Mouse (Mus musculus) kidney, embryonic 16.5 days (tissue): Measurements from ENCODE around the gene Cst7. TPM values are rescaled to one million over a fixed set of nuclear protein-coding genes. Genes with fewer than 3 reads are reported as not detected.

Source experiments
- ATAC-seq: fragments of 200-750 bp; cut with Nextera tagmentation; 2 replicates; pipeline ENCODE4 v1.8.0; 2017; ENCODE audit warnings: moderate TSS enrichment; ENCODE audit not compliant: low FRiP score, low TSS enrichment
- H3K27ac ChIP-seq: fragments of 300-500 bp; sonication (generic); 2 replicates; pipeline ENCODE4 v1.5.1; 2014; ENCODE audit warnings: low read length
- H3K27me3 ChIP-seq: fragments of 300-500 bp; sonication (generic); 2 replicates; pipeline ENCODE4 v1.6.1; 2014; ENCODE audit warnings: low read length, control low read depth, mixed read lengths; ENCODE audit not compliant: insufficient read depth
- H3K36me3 ChIP-seq: fragments of 300-500 bp; sonication (generic); 2 replicates; pipeline ENCODE4 v1.6.1; 2014; ENCODE audit warnings: low read length, control low read depth, mixed read lengths; ENCODE audit not compliant: insufficient read depth
- H3K4me1 ChIP-seq: fragments of 300-500 bp; sonication (generic); 2 replicates; pipeline ENCODE4 v1.6.1; 2014; ENCODE audit warnings: low read length, control low read depth, mixed read lengths; ENCODE audit not compliant: insufficient read depth
- H3K4me2 ChIP-seq: fragments of 300-500 bp; sonication (generic); replicated peaks from 2 replicates; pipeline ENCODE4 v1.6.1; 2014; ENCODE audit warnings: low read depth, low read length
- H3K4me3 ChIP-seq: fragments of 300-500 bp; sonication (generic); 2 replicates; pipeline ENCODE4 v1.5.1; 2014; ENCODE audit warnings: mild to moderate bottlenecking, low read length
- H3K9ac ChIP-seq: fragments of 300-500 bp; sonication (generic); replicated peaks from 2 replicates; pipeline ENCODE4 v1.6.1; 2014; ENCODE audit warnings: low read length
- H3K9me3 ChIP-seq: fragments of 300-500 bp; sonication (generic); 2 replicates; pipeline ENCODE4 v1.6.1; 2016; ENCODE audit warnings: low read length, control low read depth
- WGBS: fragments of 180-500 bp; shearing (Covaris S2); extraction: QIAGEN DNeasy Blood & Tissue Kit; methylation state at CpG from one replicate; pipeline ENCODE4 v1.1.7; 2014; 5-methylcytosine and 5-hydroxymethylcytosine counted together
- polyA plus RNA-seq: library from polyadenylated mRNA; unstranded; fragments of >200 nt; fragmentation: Nextera tagmentation; extraction: Ambion mirVana; gene quantifications from 2 replicates; pipeline ENCODE4 v1.2.1, GENCODE M21; 2015

Gene Cst7
- polyA plus RNA-seq, 1 experiment from 2014 or later = 0.27 TPM

GRCm38 (mm10) chr2:150621698-150622097 lies 51.5 kb downstream of the Cst7 start:
- Histone ChIP-seq H3K9ac (no peak overlapping the region), H3K4me2 (no peak overlapping the region), H3K27ac (no peak overlapping the region), H3K4me3 (no peak overlapping the region), H3K9me3 (no peaks in the 10 kb centered on the region), H3K27me3 (no peaks in the 10 kb centered on the region), H3K36me3 (no peaks in the 10 kb centered on the region), H3K4me1 (no peaks in the 10 kb centered on the region)
- 62% methylated on average over 3 of the region's 3 CpGs for WGBS
- ATAC-seq = no peak

GRCm38 (mm10) chr2:150623957-150624356 lies 53.7 kb downstream of the Cst7 start:
- no peak overlapping the region for H3K27ac ChIP-seq
- no peak overlapping the region for H3K4me3 ChIP-seq
- H3K36me3 ChIP-seq = no peaks in the 10 kb centered on the region
- no peak overlapping the region for H3K9ac ChIP-seq
- no peaks in the 10 kb centered on the region for H3K4me1 ChIP-seq
- no peak for ATAC-seq
- H3K27me3 ChIP-seq = no peaks in the 10 kb centered on the region
- no peaks in the 10 kb centered on the region for H3K9me3 ChIP-seq
- no peak overlapping the region for H3K4me2 ChIP-seq
- 90% methylated on average over 3 of the region's 3 CpGs for WGBS

- no peak overlapping the region for H3K27ac ChIP-seq
- H3K9me3 ChIP-seq = no peaks in the 10 kb centered on the region
- H3K27me3 ChIP-seq = no peaks in the 10 kb centered on the region
- H3K4me1 ChIP-seq = no peaks in the 10 kb centered on the region
- no peak for ATAC-seq
- H3K4me3 ChIP-seq = no peak overlapping the region
- H3K36me3 ChIP-seq = no peaks in the 10 kb centered on the region
- WGBS = 91% methylated on average over 8 of the region's 8 CpGs
- H3K9ac ChIP-seq = no peak overlapping the region
- no peak overlapping the region for H3K4me2 ChIP-seq
Measured at GRCm38 (mm10) chr2:150624926-150625325, 54.7 kb downstream of the Cst7 start.

GRCm38 (mm10) chr2:150627140-150627539 lies 56.9 kb downstream of the Cst7 start:
- no peak for ATAC-seq
- WGBS = 63% methylated on average over 6 of the region's 6 CpGs

More at GRCm38 (mm10) chr2:150627140-150627539, 56.9 kb downstream of the Cst7 start:
- no peak overlapping the region for H3K9ac ChIP-seq
- H3K9me3 ChIP-seq = no peaks in the 10 kb centered on the region
- H3K27me3 ChIP-seq = no peaks in the 10 kb centered on the region
- H3K4me1 ChIP-seq = no peaks in the 10 kb centered on the region
- no peak overlapping the region for H3K27ac ChIP-seq
- H3K36me3 ChIP-seq = no peaks in the 10 kb centered on the region
- H3K4me2 ChIP-seq = no peak overlapping the region
- H3K4me3 ChIP-seq = no peak overlapping the region

Other genes starting within 250 kb of the Cst7 start
- gene Gm10130, start 246.7 kb upstream of the Cst7 start, polyA plus RNA-seq = 4.2 and 6.0 TPM in 2 replicates
- 8.5 and 9.4 TPM in 2 replicates for gene 3300002I08Rik, start 207.7 kb upstream of the Cst7 start, polyA plus RNA-seq
- 10.8 and 11.5 TPM in 2 replicates for gene Zfp442, start 118.9 kb upstream of the Cst7 start, polyA plus RNA-seq
- 0.08 and 0.16 TPM in 2 replicates for gene Zfp345, start 85.3 kb upstream of the Cst7 start, polyA plus RNA-seq
- gene Apmap, start 38.2 kb downstream of the Cst7 start, polyA plus RNA-seq = 55.4 and 58.0 TPM in 2 replicates
- 14.5 and 15.7 TPM in 2 replicates for gene Acss1, start 98.1 kb downstream of the Cst7 start, polyA plus RNA-seq
- gene Vsx1, start 118.9 kb downstream of the Cst7 start, polyA plus RNA-seq = not detected in 2 replicates
- 34.8 TPM in 2 replicates for gene Entpd6, start 178.6 kb downstream of the Cst7 start, polyA plus RNA-seq
- 94.4 and 95.6 TPM in 2 replicates for gene Pygb, start 216.3 kb downstream of the Cst7 start, polyA plus RNA-seq